Mouse (Mus musculus) MEL (cell line): Measurements from ENCODE around the gene Chka.

ENCODE experiments used
- E2F4 ChIP-seq: IDR thresholded peaks from 2 replicates; pipeline ENCODE4 v1.6.1; 2011; ENCODE audit warnings: low read depth, low read length, improper control_type of control experiment, borderline replicate concordance
- JUND ChIP-seq: IDR thresholded peaks from 2 replicates; pipeline ENCODE4 v1.6.1; 2011; ENCODE audit warnings: low read depth, mild to moderate bottlenecking, improper control_type of control experiment, low read length
- POLR2AphosphoS2 ChIP-seq: IDR thresholded peaks from 2 replicates; pipeline ENCODE4 v1.6.1; 2011; ENCODE audit warnings: low read length, improper control_type of control experiment
- RAD21 ChIP-seq: IDR thresholded peaks from 2 replicates; pipeline ENCODE4 v1.6.1; 2011; ENCODE audit warnings: mild to moderate bottlenecking, low read depth, low read length, improper control_type of control experiment
- USF1 ChIP-seq: IDR thresholded peaks from 2 replicates; pipeline ENCODE4 v1.6.1; 2014; ENCODE audit warnings: low read depth, mild to moderate bottlenecking, inconsistent platforms, low read length, improper control_type of control experiment, moderate library complexity
- ZMIZ1 ChIP-seq: IDR thresholded peaks from 2 replicates; pipeline ENCODE4 v1.6.1; 2012; ENCODE audit warnings: low read depth, mild to moderate bottlenecking, inconsistent platforms, low read length, improper control_type of control experiment, moderate library complexity

- no peak for TF ChIP-seq RAD21
- no peak for TF ChIP-seq ZMIZ1
- TF ChIP-seq JUND, result no peak
- no peak for TF ChIP-seq E2F4
- no peak for TF ChIP-seq USF1
- TF ChIP-seq POLR2AphosphoS2, result no peak
Observed at GRCm38 (mm10) chr19:3829863-3830262, 21.7 kb upstream of the Chka start.
